Mouse (Mus musculus) liver, embryonic 13.5 days (tissue): ENCODE data around the gene Uqcr10. TPM values are rescaled to one million over a fixed set of nuclear protein-coding genes. Genes with fewer than 3 reads are reported as not detected.

ENCODE experiments used
- ATAC-seq: fragments of 200-750 bp; cut with Nextera tagmentation; 2 replicates; pipeline ENCODE4 v1.8.0; 2017; ENCODE audit warnings: low read depth, mild to moderate bottlenecking, moderate number of reproducible peaks, moderate library complexity
- DNase-seq: peaks from one replicate; pipeline ENCODE4 v3.0.0; 2022
- H3K27ac ChIP-seq: fragments of 300-500 bp; sonication (generic); 2 replicates; pipeline ENCODE4 v1.5.1; 2015; ENCODE audit warnings: moderate library complexity, mild to moderate bottlenecking, inconsistent platforms
- H3K27me3 ChIP-seq: fragments of 300-500 bp; sonication (generic); 2 replicates; pipeline ENCODE4 v1.6.1; 2015; ENCODE audit warnings: mild to moderate bottlenecking, inconsistent platforms
- H3K36me3 ChIP-seq: fragments of 300-500 bp; sonication (generic); 2 replicates; pipeline ENCODE4 v1.6.1; 2015; ENCODE audit warnings: mild to moderate bottlenecking, inconsistent platforms
- H3K4me1 ChIP-seq: fragments of 300-500 bp; sonication (generic); replicated peaks from 2 replicates; pipeline ENCODE4 v1.6.1; 2015; ENCODE audit warnings: inconsistent platforms
- H3K4me2 ChIP-seq: fragments of 300-500 bp; sonication (generic); 2 replicates; pipeline ENCODE4 v1.6.1; 2015; ENCODE audit warnings: inconsistent platforms, mild to moderate bottlenecking, moderate library complexity
- H3K4me3 ChIP-seq: fragments of 300-500 bp; sonication (generic); replicated peaks from 2 replicates; pipeline ENCODE4 v1.5.1; 2015; ENCODE audit warnings: mild to moderate bottlenecking, inconsistent platforms
- H3K9ac ChIP-seq: fragments of 300-500 bp; sonication (generic); 2 replicates; pipeline ENCODE4 v1.6.1; 2015; ENCODE audit warnings: mild to moderate bottlenecking, inconsistent platforms
- H3K9me3 ChIP-seq: fragments of 300-500 bp; sonication (generic); replicated peaks from 2 replicates; pipeline ENCODE4 v1.6.1; 2016; ENCODE audit warnings: inconsistent platforms
- WGBS: fragments of 180-500 bp; shearing (Covaris S2); methylation state at CpG from one replicate; pipeline ENCODE4 v1.1.7; 2015; ENCODE audit not compliant: insufficient replicate concordance; 5-methylcytosine and 5-hydroxymethylcytosine counted together
- polyA plus RNA-seq: library from polyadenylated mRNA; unstranded; fragments of >200 nt; fragmentation: Nextera tagmentation; extraction: Ambion mirVana; gene quantifications from 2 replicates; pipeline ENCODE4 v1.2.1, GENCODE M21; 2015

The Uqcr10 gene
- 687 and 723 TPM in 2 replicates for polyA plus RNA-seq

DNA sequence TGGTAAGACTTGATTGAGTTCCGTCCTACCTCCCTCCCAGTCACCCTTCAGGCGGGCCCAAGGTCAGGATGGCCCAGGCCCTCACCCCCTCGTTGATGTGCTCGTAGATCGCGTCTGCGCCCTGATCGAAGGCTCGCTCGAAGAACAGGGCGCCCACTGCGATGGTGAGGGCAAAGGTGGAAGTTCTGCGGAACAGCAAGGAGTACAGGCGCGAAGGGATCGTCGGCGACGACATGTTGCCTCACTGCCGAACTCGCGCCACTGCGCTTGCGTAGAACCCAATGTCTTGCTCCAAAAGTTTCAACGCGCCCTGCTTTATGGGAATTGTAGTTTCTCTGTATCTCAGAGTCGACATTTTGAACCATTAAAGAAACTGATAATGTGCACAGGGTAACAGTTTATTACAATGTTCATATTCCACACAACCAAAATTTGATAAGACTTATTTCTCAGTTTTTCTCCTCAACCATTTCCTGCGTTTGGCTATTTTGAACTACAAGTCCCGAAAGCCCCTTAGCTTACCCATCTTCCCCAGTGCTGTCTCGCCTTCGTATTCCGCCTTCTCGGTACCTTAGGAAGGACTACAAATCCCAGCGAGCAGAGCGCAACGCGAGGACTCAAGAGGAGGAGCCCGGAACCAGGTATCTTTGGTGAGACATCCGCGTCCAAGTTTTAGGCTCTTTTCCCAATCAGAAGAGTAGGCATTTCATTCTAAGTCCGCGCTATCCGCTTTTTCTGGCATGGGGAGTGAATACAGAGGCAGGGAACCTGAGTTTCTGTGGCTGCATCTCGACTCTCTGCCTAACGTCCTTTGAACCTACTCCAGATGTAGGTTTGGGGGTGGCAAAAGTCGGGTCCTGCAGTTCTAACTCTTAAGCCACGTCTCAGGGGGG is at the start of gene Uqcr10, which contains the start of gene Zmat5:
Gene Uqcr10, minus strand, starts transcription at position 271 of the 893 bp plus-strand sequence.
Gene Zmat5, plus strand, starts transcription at position 607 of the 893 bp plus-strand sequence.
- Histone ChIP-seq H3K4me2 (peak within 1 kb of the TSS; percentile 90), H3K27ac (peak within 1 kb of the TSS; percentile 75), H3K9me3 (no peaks in the 10 kb centered on the region), H3K4me1 (peaks cover 36% of the 10 kb centered on the region), H3K4me3 (peak within 1 kb of the TSS; percentile 82), H3K27me3 (no peaks in the 10 kb centered on the region), H3K36me3 (peaks cover 22% of the 10 kb centered on the region), H3K9ac (peak within 1 kb of the TSS; percentile 90)
- under 1% methylated on average over 47 of the region's 47 CpGs for WGBS
- ATAC-seq (peak; percentile 98), DNase-seq (peak; percentile 90)

DNA sequence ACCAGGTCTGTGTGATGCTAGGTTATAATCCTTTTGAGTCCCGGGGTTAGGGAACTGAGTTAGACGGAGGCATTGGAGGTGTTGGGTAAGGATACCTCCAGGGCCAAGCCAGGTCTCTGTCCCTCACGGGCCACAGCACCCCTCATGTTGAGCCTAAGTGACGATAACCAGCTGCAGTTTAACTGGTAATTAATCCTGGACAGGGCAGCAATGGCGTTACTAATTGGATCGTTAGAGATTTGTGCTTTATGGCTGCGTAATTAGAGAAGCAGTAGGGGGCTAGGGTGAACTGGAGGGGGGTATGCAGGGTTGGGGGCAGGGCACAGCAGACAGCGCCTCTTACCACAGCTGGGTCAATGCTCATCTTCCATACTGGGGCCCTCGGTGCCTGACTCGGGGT is 48.7 kb upstream of the Uqcr10 start:
- DNase-seq (no peak), ATAC-seq (no peak)
- H3K9ac ChIP-seq, result no peak overlapping the region
- H3K36me3 ChIP-seq, result no peaks in the 10 kb centered on the region
- no peak overlapping the region for H3K4me2 ChIP-seq
- 47% methylated on average over 10 of the region's 10 CpGs for WGBS
- H3K4me3 ChIP-seq, result no peak overlapping the region
- peaks cover 40% of the 10 kb centered on the region for H3K27me3 ChIP-seq
- no peak overlapping the region for H3K27ac ChIP-seq
- no peaks in the 10 kb centered on the region for H3K4me1 ChIP-seq
- H3K9me3 ChIP-seq, result no peaks in the 10 kb centered on the region

DNA sequence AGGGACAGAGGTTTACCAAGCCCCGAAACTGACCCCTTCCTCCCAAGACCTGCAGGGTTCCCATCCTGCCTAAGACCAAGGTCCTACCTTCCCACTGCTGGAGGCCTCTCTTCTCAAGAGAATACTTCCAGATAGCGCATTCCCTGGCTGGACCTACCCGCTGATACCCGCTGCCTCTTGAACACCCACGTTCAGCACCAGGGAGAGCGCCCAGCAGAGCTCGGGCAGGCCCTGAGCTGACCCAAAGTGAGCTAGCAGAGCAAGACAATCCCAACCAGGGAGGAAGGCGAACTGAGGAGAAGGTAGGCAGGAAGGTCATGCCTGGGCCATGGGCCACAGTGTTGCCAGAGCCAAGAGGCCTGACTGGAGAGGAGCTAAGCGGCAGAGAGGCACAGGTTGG is 46.1 kb upstream of the Uqcr10 start:
- Histone ChIP-seq H3K36me3 (no peaks in the 10 kb centered on the region), H3K9ac (no peak overlapping the region), H3K4me3 (no peak overlapping the region), H3K27me3 (peaks cover 66% of the 10 kb centered on the region), H3K27ac (no peak overlapping the region), H3K4me1 (peaks cover 7% of the 10 kb centered on the region), H3K9me3 (no peaks in the 10 kb centered on the region), H3K4me2 (no peak overlapping the region)
- peak; percentile 47 for DNase-seq
- no peak for ATAC-seq
- 4% methylated on average over 9 of the region's 9 CpGs for WGBS

DNA sequence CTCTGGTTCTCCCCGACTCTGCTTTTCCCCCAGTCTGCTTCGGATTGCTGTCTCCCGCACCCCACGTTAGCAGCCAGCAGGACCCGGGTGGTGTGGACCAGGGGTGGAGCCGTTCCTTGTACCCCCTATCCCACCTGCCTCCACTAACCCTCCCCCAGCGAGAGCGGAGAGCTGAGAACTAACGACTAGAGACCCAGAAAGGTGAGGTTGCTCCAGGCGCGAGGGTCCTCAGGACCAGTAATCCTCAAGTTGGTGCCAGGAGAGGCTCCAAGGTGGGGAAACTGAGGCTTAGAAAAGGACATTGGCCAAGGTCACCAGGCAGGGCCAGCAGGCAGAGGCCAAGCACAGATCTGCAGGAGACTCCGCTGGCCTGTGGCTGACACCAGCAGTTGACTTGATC is 43.1 kb upstream of the Uqcr10 start:
- peak overlapping the region; percentile 48 for H3K4me3 ChIP-seq
- peak overlapping the region; percentile 62 for H3K4me2 ChIP-seq
- no peaks in the 10 kb centered on the region for H3K36me3 ChIP-seq
- no peaks in the 10 kb centered on the region for H3K9me3 ChIP-seq
- H3K27me3 ChIP-seq, result peaks cover 96% of the 10 kb centered on the region
- DNase-seq (no peak), ATAC-seq (no peak)
- peaks cover 7% of the 10 kb centered on the region for H3K4me1 ChIP-seq
- no peak overlapping the region for H3K27ac ChIP-seq
- WGBS, result 4% methylated on average over 12 of the region's 12 CpGs
- no peak overlapping the region for H3K9ac ChIP-seq

DNA sequence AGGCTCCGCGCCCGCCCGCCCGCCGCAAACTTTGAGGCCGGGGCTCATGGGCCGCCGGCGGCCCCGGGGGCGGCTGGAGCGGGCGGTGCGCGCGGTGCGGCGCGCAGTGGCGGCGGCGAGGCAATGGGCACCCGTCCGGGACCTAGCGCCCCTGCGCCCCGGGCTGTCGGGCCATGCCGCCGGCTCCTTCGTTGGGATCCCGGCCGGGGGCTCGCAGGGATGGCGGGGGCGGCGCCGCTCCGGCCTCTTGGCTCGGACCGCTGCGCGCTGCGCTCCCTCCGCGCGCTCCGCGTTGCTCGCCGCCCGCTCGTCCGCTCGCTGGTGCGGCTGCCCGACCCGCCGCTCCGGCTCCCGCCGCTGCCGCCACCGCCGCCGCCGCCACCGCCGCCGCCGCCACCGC is 42.6 kb upstream of the Uqcr10 start, which contains the start of gene Cabp7:
Gene Cabp7, minus strand, starts transcription at position 46 of the 400 bp plus-strand sequence.
- WGBS, result 0% methylated on average over 36 of the region's 73 CpGs
- DNase-seq (no peak), ATAC-seq (no peak)
- Histone ChIP-seq H3K4me1 (peaks cover 7% of the 10 kb centered on the region), H3K27ac (no peak within 1 kb of the TSS), H3K9ac (no peak within 1 kb of the TSS), H3K36me3 (no peaks in the 10 kb centered on the region), H3K9me3 (no peaks in the 10 kb centered on the region), H3K27me3 (peaks cover 98% of the 10 kb centered on the region), H3K4me2 (peak within 1 kb of the TSS; percentile 62), H3K4me3 (peak within 1 kb of the TSS; percentile 48)

DNA sequence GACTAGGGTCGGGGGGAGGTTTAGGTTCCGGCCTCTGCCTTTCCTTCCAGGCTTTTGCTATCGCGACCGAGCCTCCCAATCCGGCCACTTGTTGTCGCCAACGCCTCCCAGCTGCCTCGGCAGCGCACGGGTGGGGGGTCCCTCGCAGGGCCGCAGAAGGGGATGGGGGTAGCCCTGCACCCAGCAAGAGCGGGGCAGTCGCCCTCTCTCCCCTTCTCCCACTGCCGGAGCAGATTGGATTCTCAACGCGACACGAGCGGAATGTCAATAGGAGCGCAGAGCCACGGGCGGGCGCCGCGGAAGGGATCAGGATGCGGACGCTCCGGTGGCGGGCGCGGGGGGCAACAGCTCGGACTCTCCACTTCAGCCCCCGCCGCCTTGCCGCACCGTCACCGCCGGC is 41.8 kb upstream of the Uqcr10 start:
- no peaks in the 10 kb centered on the region for H3K9me3 ChIP-seq
- H3K9ac ChIP-seq, result no peak overlapping the region
- ATAC-seq (no peak), DNase-seq (no peak)
- H3K4me1 ChIP-seq, result peaks cover 7% of the 10 kb centered on the region
- no peaks in the 10 kb centered on the region for H3K36me3 ChIP-seq
- 3% methylated on average over 39 of the region's 39 CpGs for WGBS
- peak overlapping the region; percentile 62 for H3K4me2 ChIP-seq
- peaks cover 93% of the 10 kb centered on the region for H3K27me3 ChIP-seq
- H3K4me3 ChIP-seq, result peak overlapping the region; percentile 48
- H3K27ac ChIP-seq, result no peak overlapping the region

DNA sequence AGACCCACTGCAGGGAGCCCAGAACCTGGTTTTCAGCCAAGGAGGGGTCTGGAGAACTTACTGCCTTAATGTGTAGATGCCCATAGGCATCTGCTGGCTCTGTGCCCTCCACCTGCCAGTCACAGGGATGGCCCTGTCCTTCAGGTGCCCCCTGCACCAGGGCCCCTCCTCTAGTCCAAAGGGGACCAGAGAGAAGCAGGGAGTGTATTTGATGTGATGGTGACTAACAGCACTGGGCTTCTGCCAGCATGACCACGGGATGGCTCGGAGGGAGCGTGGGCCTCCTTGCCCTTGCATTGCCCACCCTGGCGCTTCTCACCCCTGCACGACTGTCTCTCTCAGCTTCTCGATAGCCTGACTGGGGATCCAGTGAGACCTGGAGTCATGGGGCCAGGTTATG is 40.5 kb upstream of the Uqcr10 start:
- no peak overlapping the region for H3K4me3 ChIP-seq
- H3K36me3 ChIP-seq, result no peaks in the 10 kb centered on the region
- no peak overlapping the region for H3K27ac ChIP-seq
- 60% methylated on average over 6 of the region's 6 CpGs for WGBS
- no peak for DNase-seq
- H3K27me3 ChIP-seq, result peaks cover 80% of the 10 kb centered on the region
- H3K4me1 ChIP-seq, result peaks cover 12% of the 10 kb centered on the region
- H3K9ac ChIP-seq, result no peak overlapping the region
- ATAC-seq, result no peak
- no peaks in the 10 kb centered on the region for H3K9me3 ChIP-seq
- no peak overlapping the region for H3K4me2 ChIP-seq

DNA sequence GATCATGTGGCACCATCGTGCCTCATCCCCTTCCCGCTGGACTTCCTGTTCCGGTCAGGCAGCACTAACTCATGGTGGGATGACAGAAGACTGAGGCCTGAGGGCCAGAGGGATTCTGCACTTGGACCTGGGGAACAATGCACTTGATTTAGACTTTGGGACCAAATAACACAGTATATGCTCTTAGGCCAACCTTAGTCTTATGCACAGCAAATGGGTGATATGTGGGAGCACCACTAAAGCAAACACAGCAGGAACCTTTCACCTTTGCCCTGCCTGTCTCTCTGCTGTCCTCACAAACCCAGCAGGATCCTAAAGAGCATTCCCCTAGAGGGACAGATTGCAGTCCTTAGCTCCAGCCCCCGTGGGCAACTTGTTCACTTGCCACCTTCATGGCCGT is 36.6 kb upstream of the Uqcr10 start:
- no peak overlapping the region for H3K27ac ChIP-seq
- H3K27me3 ChIP-seq, result peaks cover 41% of the 10 kb centered on the region
- DNase-seq (no peak), ATAC-seq (peak; percentile 55)
- WGBS, result 37% methylated on average over 5 of the region's 5 CpGs
- no peaks in the 10 kb centered on the region for H3K36me3 ChIP-seq
- no peak overlapping the region for H3K4me3 ChIP-seq
- peaks cover 5% of the 10 kb centered on the region; the same call in 1 of the 2 replicates for H3K4me1 ChIP-seq
- no peak overlapping the region for H3K9ac ChIP-seq
- no peaks in the 10 kb centered on the region for H3K9me3 ChIP-seq
- H3K4me2 ChIP-seq, result no peak overlapping the region

DNA sequence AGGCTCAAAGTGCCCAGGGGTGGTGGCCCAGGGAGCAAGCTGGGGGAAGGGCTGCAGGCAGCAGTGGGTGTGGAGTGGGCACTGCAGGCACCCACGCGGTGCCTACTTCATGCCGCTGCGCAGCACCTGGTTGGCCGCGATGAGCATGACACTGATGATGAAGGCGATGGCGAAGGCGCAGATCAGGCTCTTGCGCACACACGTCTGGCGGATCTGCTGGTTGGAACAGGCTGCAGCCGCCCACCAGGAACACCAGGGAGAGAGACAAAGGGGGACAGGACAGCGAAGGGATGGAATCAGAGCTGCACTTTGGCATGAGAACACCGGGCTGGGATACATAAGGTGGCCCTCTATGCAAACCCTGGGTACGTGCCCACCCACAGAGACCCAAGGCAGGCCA is 34.6 kb upstream of the Uqcr10 start:
- no peak overlapping the region for H3K27ac ChIP-seq
- no peak overlapping the region for H3K9ac ChIP-seq
- peaks cover 20% of the 10 kb centered on the region for H3K27me3 ChIP-seq
- no peak overlapping the region for H3K4me3 ChIP-seq
- no peak for DNase-seq
- peaks cover 5% of the 10 kb centered on the region; the same call in 1 of the 2 replicates for H3K4me1 ChIP-seq
- no peaks in the 10 kb centered on the region for H3K36me3 ChIP-seq
- WGBS, result 79% methylated on average over 16 of the region's 16 CpGs
- ATAC-seq, result no peak
- H3K4me2 ChIP-seq, result no peak overlapping the region
- no peaks in the 10 kb centered on the region for H3K9me3 ChIP-seq

DNA sequence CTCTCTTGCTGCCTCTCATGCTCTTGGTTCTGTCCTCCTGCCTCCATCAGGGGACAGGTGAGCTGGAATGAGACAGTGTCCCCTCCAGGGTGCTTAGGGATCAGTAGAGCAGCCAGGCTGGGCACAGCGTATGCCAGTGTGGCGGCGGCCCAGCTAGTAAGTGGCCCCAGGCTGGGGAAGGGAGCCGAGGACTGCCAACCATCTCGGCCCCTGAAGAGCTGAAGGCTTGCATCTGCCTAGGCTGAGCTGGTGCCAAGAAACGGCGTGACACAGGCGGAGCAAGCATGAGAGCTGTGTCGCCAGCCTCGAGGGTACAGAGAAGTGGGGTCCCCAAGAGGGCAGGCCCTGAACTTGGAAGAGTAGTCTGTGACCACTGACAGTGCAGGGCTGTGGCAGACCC is 33.5 kb upstream of the Uqcr10 start:
- 81% methylated on average over 10 of the region's 10 CpGs for WGBS
- Histone ChIP-seq H3K27me3 (peaks cover 10% of the 10 kb centered on the region), H3K4me1 (peaks cover 5% of the 10 kb centered on the region; the same call in 1 of the 2 replicates), H3K36me3 (no peaks in the 10 kb centered on the region), H3K4me2 (no peak overlapping the region), H3K9ac (no peak overlapping the region), H3K9me3 (no peaks in the 10 kb centered on the region), H3K4me3 (no peak overlapping the region), H3K27ac (no peak overlapping the region)
- DNase-seq (no peak), ATAC-seq (no peak)

DNA sequence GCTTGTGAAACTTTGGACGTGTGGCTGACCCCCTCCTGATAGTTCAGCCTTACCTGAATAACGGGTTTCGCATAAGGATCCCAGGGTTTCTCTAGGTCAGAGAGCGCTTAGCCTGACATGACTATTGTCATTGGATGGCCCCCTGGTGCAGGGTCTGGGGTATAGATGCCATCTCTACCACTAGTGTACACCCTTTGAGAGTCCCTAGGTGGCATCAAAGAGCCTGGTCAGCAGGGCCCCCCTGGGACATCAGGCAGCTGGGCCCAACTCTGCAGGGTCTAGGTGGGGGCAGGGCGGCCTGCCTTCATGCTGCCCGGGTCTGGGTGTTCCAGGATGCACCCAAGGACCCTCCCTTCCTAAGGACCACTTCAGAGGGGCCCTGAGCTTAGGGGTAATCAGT is 32.2 kb upstream of the Uqcr10 start:
- WGBS, result 56% methylated on average over 6 of the region's 6 CpGs
- no peak for ATAC-seq
- no peaks in the 10 kb centered on the region for H3K36me3 ChIP-seq
- H3K9me3 ChIP-seq, result no peaks in the 10 kb centered on the region
- H3K27me3 ChIP-seq, result no peaks in the 10 kb centered on the region
- peaks cover 5% of the 10 kb centered on the region; the same call in 1 of the 2 replicates for H3K4me1 ChIP-seq
- no peak overlapping the region for H3K27ac ChIP-seq
- no peak overlapping the region for H3K9ac ChIP-seq
- no peak for DNase-seq
- no peak overlapping the region for H3K4me2 ChIP-seq
- H3K4me3 ChIP-seq, result no peak overlapping the region
